Mouse (Mus musculus) midbrain, embryonic 16.5 days (tissue): ENCODE data around the gene Trim47. TPM values are rescaled to one million over a fixed set of nuclear protein-coding genes. Genes with fewer than 3 reads are reported as not detected.
"Not testable (repeated sequence)": the region's sequence is repeated elsewhere in the genome, so short reads cannot be mapped to it uniquely, and the experiment has no call there.

Experiments
- ATAC-seq: fragments of 200-750 bp; cut with Nextera tagmentation; 2 replicates; pipeline ENCODE4 v1.8.0; 2017; ENCODE audit warnings: moderate TSS enrichment
- H3K27ac ChIP-seq: fragments of 300-500 bp; sonication (generic); 2 replicates; pipeline ENCODE4 v1.5.1; 2014; ENCODE audit warnings: mild to moderate bottlenecking, low read length, mixed read lengths
- H3K27me3 ChIP-seq: fragments of 300-500 bp; sonication (generic); 2 replicates; pipeline ENCODE4 v1.6.1; 2014; ENCODE audit warnings: low read depth, low read length, mixed read lengths; ENCODE audit not compliant: control insufficient read depth, insufficient read depth
- H3K36me3 ChIP-seq: fragments of 300-500 bp; sonication (generic); 2 replicates; pipeline ENCODE4 v1.6.1; 2014; ENCODE audit warnings: mild to moderate bottlenecking, low read length, moderate library complexity, mixed read lengths; ENCODE audit not compliant: control insufficient read depth, insufficient read depth
- H3K4me1 ChIP-seq: fragments of 300-500 bp; sonication (generic); 2 replicates; pipeline ENCODE4 v1.6.1; 2014; ENCODE audit warnings: mild to moderate bottlenecking, low read length, mixed read lengths; ENCODE audit not compliant: control insufficient read depth, insufficient read depth
- H3K4me2 ChIP-seq: fragments of 300-500 bp; sonication (generic); 2 replicates; pipeline ENCODE4 v1.6.1; 2014; ENCODE audit warnings: mild to moderate bottlenecking, low read length, mixed read lengths
- H3K4me3 ChIP-seq: fragments of 300-500 bp; sonication (generic); 2 replicates; pipeline ENCODE4 v1.5.1; 2014; ENCODE audit warnings: low read depth, mild to moderate bottlenecking, low read length, moderate library complexity, mixed read lengths
- H3K9ac ChIP-seq: fragments of 300-500 bp; sonication (generic); 2 replicates; pipeline ENCODE4 v1.6.1; 2014; ENCODE audit warnings: low read depth, low read length, mixed read lengths
- H3K9me3 ChIP-seq: fragments of 300-500 bp; sonication (generic); replicated peaks from 2 replicates; pipeline ENCODE4 v1.6.1; 2014; ENCODE audit warnings: mild to moderate bottlenecking, low read length, mixed read lengths; ENCODE audit not compliant: control insufficient read depth, poor library complexity, severe bottlenecking
- WGBS: fragments of 180-500 bp; shearing (Covaris S2); extraction: QIAGEN DNeasy Blood & Tissue Kit; methylation state at CpG from one replicate; pipeline ENCODE4 v1.1.7; 2014; 5-methylcytosine and 5-hydroxymethylcytosine counted together
- polyA plus RNA-seq: library from polyadenylated mRNA; unstranded; fragments of >200 nt; fragmentation: Nextera tagmentation; extraction: Ambion mirVana; gene quantifications from 2 replicates; pipeline ENCODE4 v1.2.1, GENCODE M21; 2015

Trim47 gene
- polyA plus RNA-seq, 1 experiment from 2014 or later, result 12.7 TPM

DNA sequence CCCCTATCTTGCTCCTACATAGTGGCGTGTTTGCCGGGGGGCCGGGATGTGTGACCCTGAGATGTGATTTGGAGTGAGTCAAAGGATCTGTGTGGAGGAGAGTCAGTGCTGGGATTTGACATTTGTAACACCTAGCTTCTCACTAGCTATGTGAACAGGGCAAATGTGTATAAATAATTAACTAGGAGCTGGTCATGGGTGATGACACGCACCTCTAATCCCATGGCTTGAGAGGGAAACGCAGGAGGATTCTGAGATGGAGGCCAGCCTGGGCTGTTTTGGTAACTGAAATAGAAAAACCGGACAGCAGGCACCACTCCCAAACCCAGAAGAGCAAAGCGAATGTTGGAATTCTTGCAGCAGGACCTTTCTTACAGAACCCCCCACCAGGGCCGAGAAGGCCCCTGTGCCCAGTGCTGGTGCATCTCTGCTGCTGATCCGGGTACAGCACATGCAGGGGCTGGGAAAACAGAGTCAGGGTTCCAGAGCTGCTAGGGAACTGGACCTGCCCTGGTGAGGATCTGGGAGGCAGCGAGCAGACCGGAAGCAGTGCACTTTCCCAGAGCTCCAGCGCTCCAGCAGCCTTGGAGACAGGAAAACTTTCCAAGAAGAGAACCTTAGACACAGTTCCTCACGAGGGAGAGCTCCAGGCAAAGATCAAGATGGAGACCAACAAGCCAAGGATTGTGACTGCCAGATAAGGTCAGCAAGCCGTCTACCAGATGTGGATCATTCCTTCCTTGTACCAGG, 28.1 kb downstream of the Trim47 start:
- H3K4me2 ChIP-seq, result no peak overlapping the region
- H3K9me3 ChIP-seq, result no peaks in the 10 kb centered on the region
- H3K9ac ChIP-seq, result no peak overlapping the region
- H3K4me3 ChIP-seq, result no peak overlapping the region
- H3K4me1 ChIP-seq, result no peaks in the 10 kb centered on the region
- 81% methylated on average over 14 of the region's 14 CpGs for WGBS
- H3K36me3 ChIP-seq, result no peaks in the 10 kb centered on the region
- no peak overlapping the region for H3K27ac ChIP-seq
- ATAC-seq, result no peak
- no peaks in the 10 kb centered on the region for H3K27me3 ChIP-seq

- Histone ChIP-seq H3K4me1 (no peaks in the 10 kb centered on the region), H3K9me3 (no peaks in the 10 kb centered on the region), H3K27me3 (no peaks in the 10 kb centered on the region), H3K4me2 (no peak overlapping the region), H3K9ac (no peak overlapping the region), H3K36me3 (no peaks in the 10 kb centered on the region), H3K27ac (no peak overlapping the region), H3K4me3 (no peak overlapping the region)
- WGBS, result 92% methylated on average over 5 of the region's 5 CpGs
- no peak for ATAC-seq
Observed at GRCm38 (mm10) chr11:116096213-116097108, 30.5 kb downstream of the Trim47 start.

GRCm38 (mm10) chr11:116095573-116095972, 31.4 kb downstream of the Trim47 start:
- ATAC-seq, result no peak
- Histone ChIP-seq H3K9me3 (no peaks in the 10 kb centered on the region), H3K36me3 (no peaks in the 10 kb centered on the region), H3K27me3 (no peaks in the 10 kb centered on the region), H3K4me2 (no peak overlapping the region), H3K9ac (no peak overlapping the region), H3K4me3 (no peak overlapping the region), H3K27ac (no peak overlapping the region), H3K4me1 (no peaks in the 10 kb centered on the region)
- WGBS, result 78% methylated on average over 3 of the region's 3 CpGs

GRCm38 (mm10) chr11:116093771-116094565, 33.0 kb downstream of the Trim47 start:
- ATAC-seq, result no peak
- H3K36me3 ChIP-seq, result no peaks in the 10 kb centered on the region
- no peaks in the 10 kb centered on the region for H3K4me1 ChIP-seq
- WGBS, result 68% methylated on average over 16 of the region's 16 CpGs
- no peaks in the 10 kb centered on the region for H3K9me3 ChIP-seq
- H3K27me3 ChIP-seq, result no peaks in the 10 kb centered on the region
- no peak overlapping the region for H3K4me3 ChIP-seq
- no peak overlapping the region for H3K4me2 ChIP-seq
- H3K27ac ChIP-seq, result no peak overlapping the region
- no peak overlapping the region for H3K9ac ChIP-seq

DNA sequence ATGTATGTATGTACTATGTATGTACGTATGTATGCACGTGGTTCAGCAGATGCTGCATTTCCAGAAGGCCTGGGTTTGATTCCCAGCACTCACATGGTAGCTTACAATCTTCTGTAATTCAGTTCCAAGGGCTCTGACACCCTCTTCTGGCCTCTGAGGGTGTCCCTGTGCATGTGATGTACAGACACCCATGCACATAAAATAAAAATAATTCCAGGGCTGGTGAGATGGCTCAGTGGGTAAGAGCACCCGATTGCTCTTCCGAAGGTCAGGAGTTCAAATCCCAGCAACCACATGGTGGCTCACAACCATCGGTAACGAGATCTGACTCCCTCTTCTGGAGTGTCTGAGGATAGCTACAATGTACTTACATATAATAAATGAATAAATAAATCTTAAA, 34.1 kb downstream of the Trim47 start:
- not testable (repeated sequence) for H3K9ac ChIP-seq, H3K27me3 ChIP-seq, ATAC-seq, H3K36me3 ChIP-seq, H3K4me3 ChIP-seq, H3K4me1 ChIP-seq, H3K9me3 ChIP-seq, H3K4me2 ChIP-seq, H3K27ac ChIP-seq
- 91% methylated on average over 6 of the region's 6 CpGs for WGBS

DNA sequence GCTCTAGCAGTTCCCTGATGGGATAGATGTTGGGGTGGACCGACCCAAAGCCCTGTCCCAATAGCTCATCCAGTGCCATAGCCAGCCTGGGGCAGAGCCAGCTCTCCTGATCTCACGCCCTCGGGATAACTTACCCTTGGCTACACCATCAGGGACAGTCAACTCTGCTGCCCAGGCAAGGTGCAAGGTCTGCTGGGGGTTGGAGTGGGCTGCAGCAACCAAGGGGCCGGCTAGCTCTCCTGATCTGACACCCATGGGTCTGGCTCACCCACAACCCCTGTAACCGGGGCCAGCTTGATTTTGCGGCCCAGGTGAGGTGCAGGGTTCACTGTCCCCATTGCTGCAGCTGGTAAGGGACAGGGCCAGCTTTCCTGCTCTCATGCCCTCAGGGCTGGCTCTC, 35.4 kb downstream of the Trim47 start:
- Histone ChIP-seq H3K4me1 (peaks cover 5% of the 10 kb centered on the region), H3K27ac (no peak overlapping the region), H3K9ac (no peak overlapping the region), H3K4me3 (no peak overlapping the region), H3K27me3 (no peaks in the 10 kb centered on the region), H3K36me3 (no peaks in the 10 kb centered on the region), H3K4me2 (no peak overlapping the region), H3K9me3 (no peaks in the 10 kb centered on the region)
- 85% methylated on average over 6 of the region's 6 CpGs for WGBS
- no peak for ATAC-seq

DNA sequence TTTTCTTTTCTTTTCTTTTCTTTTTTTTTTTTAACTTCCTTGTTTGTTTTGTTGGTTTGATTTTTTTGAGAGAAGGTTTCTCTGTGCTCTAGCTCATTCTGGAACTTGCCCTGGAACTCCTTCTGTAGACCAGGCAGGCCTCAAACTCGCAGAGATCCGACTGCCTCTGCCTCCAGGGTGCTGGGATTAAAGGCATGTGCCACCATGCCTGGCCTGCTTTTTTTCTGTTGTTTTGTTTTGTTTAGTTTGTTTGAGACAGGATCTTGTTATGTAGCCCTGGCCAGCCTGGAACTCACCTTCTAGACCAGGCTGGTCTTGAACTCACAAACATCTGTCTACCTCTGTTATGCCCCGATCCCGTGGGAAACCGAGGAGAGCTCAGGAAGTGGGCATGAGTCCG, 37.5 kb downstream of the Trim47 start:
- ATAC-seq, result no peak

DNA sequence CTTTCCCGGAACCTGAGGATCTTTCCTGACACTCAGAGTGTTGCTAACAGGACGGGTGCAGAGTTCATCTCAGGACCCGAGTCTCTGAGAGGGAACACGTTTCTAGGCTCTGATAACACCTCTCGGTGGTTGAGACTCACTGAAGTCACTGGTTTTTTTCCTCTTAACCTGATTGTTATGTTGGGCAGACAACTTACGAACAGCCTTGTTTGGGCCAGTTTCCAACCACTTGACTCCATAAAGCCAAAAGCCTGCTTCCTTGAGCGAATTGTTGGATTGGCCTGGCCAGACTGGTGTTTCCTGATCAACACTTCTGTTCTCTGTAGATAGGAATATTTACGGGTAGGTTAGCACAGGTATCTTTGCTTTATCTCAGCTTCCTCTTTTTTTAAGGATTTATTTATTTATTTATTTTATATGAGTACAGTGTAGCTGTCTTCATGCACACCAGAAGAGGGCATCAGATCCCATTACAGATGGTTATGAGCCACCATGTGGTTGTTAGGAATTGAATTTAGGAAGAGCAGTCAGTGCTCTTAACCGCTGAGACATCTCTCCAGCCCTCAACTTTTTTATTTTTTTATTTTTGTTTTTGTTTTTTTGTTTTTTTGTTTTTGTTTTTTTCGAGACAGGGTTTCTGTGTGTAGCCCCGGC, 38.1 kb downstream of the Trim47 start:
- H3K9me3 ChIP-seq, result no peaks in the 10 kb centered on the region
- H3K9ac ChIP-seq, result no peak overlapping the region
- no peaks in the 10 kb centered on the region; the same call in 1 of the 2 replicates for H3K36me3 ChIP-seq
- peaks cover 15% of the 10 kb centered on the region for H3K4me1 ChIP-seq
- no peak overlapping the region for H3K27ac ChIP-seq
- no peak overlapping the region for H3K4me3 ChIP-seq
- no peak for ATAC-seq
- no peak overlapping the region for H3K4me2 ChIP-seq
- no peaks in the 10 kb centered on the region for H3K27me3 ChIP-seq
- 81% methylated on average over 11 of the region's 11 CpGs for WGBS

More for the DNA sequence above, 37.5 kb downstream of the Trim47 start:
- peaks cover 15% of the 10 kb centered on the region for H3K4me1 ChIP-seq
- WGBS, result 89% methylated on average over 6 of the region's 6 CpGs
- no peaks in the 10 kb centered on the region for H3K36me3 ChIP-seq
- no peaks in the 10 kb centered on the region for H3K9me3 ChIP-seq
- no peak overlapping the region for H3K27ac ChIP-seq
- no peaks in the 10 kb centered on the region for H3K27me3 ChIP-seq
- no peak overlapping the region for H3K4me3 ChIP-seq
- H3K4me2 ChIP-seq, result no peak overlapping the region
- H3K9ac ChIP-seq, result no peak overlapping the region
